Mouse (Mus musculus): Measurements from ENCODE around the gene Clip2.
"Not testable (repeated sequence)": the region's sequence is repeated elsewhere in the genome, so short reads cannot be mapped to it uniquely, and the experiment has no call there.

Gene Clip2

DNA sequence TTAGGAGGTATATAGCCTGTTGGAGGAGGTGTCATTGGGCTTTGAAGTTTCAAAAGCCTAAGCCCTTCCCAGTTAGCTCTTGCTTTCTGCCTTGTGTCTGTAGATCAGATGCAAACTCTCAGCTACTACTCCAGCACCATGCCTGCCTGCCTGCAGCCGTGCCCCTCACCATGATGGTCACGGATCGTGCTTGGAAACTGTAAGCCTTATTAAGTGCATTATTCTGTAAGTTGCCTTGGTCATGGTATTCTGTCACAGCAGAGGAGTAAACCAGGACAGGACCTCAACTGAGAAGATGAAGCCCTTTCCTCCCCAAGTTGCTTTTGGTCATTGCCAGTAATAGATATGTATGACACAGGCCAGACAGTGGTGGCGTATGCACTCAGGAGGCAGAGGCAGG lies 63.6 kb downstream of the Clip2 start:
- no peak for DNase-seq (ENCODE audit: low spot score in 2 of 2)

DNA sequence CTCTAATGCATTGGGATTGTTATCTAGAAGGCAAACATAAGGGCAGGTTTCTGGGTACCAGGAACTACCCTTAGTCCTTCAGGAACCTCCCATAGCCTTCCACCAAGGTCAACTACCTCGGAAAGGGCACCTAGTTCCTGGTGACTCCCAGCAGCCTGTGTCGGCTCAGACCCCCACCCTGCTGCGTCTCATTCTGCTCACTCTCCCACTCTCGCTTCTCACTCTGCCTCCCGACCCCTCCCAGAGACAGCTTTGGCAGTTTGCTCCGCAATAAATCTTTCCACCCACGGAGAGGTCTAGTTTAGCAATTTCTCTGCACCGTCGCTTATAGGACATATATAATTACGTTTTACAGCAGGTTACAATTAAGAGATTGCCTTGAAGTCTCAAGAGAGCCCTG lies 64.2 kb downstream of the Clip2 start:
- DNase-seq (ENCODE audit: low spot score in 2 of 2), result no peak

DNA sequence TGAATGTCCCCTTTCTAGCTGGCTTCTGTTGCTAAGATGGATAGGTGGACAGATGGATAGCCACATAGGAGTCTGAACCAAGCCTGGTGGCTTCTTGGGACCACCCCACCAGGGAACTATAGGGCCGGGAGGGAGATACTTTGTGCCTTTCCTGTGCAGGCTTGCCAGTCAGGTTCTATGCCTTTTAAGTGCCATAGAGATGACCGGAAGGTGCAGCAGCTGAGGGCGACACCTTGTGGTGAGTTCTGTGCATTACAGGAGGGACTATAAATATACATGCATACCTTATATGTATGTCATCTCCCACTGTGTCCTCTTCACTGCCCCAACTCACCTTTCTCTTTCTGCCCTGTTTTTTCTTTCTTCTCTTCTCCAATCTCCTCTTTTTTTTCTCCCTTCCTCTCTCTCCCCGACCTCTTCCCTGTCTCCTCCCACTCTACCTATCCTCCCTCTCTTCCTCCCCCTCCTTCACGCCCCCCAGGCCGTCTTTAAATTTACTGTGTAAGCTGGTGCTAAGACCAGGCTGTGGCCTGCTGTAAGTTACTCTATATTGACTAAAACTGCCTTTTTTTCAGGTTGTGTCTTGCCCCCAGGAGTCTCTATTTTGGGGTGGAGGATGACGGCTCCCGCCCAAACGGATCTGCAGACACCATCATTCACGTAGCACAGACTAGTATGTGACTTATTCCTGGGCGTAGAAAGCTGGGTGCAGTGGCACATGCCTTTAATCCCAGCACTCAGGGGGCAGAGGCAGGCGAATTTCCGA lies 66.2 kb downstream of the Clip2 start:
- peak in 1 of 2 experiments; percentile 84 for DNase-seq (ENCODE audit: low spot score in 2 of 2)

DNA sequence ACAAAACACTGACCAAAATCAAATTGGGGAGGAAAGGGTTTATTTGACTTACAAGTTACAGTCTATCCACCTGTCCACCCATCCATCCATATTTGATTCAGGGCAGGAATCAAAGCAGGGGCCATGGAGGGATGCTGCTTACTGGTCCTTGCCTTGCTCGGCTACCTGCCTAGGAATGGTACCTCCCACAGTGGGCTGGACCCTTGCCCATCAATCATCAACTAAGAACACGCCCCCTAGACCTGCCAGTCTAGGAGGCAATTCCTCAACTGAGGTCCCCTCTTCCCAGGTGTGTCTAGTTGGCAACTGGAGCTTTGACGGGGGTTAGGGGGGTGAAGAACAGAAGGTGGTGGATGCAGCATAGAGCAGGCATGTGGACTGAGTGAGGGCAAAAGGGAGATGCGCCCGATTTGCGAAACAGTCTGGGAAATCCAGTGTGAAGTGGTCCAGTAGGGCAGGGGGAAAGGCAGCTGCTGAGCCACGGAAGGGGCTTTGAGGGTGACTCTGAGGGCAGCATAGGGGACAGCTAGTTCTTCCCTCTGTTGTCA lies 67.0 kb downstream of the Clip2 start:
- DNase-seq (ENCODE audit: low spot score in 2 of 2), result no peak

DNA sequence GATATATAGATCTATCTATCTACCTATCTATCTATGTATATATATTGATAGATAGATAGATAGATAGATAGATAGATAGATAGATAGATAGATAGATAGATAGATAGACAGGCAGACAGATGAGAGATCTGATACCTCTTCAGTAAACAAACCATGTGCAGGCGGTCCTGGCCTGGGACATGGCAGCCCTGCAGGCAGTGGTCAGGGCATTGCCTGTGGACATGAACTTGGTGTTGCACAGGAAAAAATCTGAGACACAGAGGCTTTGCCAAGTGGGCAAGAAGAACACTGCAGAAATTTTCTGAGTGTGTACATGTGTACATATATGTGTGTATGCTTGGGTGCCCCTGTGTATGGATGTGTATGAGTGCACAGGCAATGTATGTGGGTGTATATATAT lies 68.9 kb downstream of the Clip2 start:
- DNase-seq (ENCODE audit: low spot score in 2 of 2), result no peak

DNA sequence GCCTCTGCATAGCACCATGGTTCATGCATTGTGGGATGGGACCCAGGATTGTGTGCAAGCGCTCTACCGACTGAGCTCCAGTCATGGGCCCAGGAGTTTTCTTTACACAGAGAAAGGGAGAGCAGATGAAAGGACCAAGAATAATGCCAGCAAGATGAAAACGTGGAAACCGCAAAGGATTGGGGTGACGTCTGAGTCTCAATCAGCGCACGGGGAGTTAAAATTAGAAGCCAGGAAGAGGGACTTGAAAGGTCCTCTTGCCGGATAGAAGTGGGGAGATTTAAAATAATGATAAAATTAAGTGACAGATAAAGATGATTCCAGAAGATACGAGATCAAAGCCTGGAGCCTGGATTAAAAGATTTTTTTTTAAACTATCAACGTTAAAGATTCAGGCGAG lies 69.9 kb downstream of the Clip2 start:
- DNase-seq (ENCODE audit: low spot score in 2 of 2), result no peak

DNA sequence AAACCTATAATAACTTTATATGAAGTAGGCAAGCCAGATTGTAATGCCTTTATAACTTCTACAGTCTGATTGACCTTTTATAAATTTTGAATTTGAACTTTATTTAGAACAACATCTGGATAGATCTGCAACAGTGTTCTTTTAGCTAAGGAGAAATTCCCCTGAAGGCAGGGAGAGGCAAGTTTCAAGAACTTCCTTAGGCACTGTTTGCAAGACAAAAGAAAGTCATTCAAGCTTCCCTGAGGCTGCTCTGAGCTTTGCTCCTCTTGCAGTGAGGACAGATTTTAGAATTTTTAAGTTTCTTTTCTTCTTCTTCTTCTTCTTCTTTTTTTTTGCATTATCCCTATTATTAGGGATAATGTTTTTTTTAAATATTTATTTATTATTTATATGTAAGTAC lies 73.3 kb downstream of the Clip2 start:
- not testable (repeated sequence) for DNase-seq (ENCODE audit: low spot score in 2 of 2)

DNA sequence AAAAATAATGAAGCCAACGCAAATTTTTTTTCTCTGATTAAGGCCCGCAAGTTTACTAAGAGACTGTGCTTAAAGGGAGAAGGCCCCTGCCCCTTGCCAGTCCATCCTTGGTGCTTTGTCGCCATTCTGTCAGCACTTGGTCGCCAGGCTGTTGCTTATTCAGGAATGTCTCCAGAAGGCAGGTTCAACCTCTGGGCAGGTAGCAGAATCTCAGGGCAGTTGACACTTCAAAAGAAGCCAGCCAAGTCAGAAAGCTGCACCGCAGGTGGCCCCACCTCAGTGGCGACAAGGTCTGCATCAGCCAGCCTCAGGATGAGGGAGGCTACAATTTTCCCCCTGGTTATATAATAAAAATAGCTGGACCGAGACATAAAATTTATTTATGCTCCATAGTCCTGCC lies 76.5 kb downstream of the Clip2 start:
- not testable (repeated sequence) for DNase-seq (ENCODE audit: low spot score in 2 of 2)

DNA sequence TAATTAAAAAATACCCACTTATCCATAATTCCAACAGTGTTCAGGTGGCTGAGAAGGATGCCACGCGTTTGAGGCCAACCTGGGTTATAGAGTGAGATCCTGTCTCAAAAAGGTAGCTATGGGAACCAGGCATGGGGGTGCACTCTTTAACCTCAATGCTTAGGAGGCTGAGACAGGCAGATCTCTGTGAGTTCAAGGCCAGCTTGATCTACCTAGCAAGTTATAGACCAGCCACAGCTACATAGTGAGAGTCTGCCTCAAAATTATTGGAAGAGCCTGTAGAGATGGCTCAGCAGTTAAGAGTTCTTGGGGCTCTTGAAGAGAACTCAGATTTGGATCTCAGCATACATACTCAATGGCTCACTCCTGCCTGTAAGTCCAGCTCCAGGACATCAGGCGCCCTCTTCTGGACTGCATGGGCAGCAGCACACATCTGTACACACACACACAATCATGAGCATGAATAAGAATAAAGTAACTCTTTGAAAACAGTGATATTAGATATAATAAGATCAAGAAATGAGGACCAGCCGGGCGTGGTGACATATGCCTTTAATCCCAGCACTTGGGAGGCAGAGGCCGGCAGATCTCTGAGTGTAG lies 77.1 kb downstream of the Clip2 start:
- no peak for DNase-seq (ENCODE audit: low spot score in 2 of 2)

DNA sequence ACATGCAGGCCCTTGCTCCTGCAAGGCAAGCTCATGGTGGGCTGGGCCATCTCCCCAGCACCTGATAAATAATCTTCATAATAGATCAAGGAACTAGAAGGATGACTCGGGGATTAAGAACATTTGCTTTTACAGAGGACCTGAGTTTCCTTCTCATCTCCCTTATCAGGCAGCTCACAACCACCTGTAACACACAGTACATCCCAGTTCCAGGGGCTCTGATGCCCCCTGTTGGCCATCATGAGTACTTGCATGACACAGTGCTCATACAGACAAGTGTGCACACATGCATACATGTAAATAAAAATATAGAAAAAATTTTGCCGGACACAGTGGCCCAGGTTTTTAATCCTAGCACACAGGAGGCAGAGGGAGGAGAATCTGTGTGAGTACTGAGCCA lies 78.3 kb downstream of the Clip2 start:
- no peak for DNase-seq (ENCODE audit: low spot score in 2 of 2)

DNA sequence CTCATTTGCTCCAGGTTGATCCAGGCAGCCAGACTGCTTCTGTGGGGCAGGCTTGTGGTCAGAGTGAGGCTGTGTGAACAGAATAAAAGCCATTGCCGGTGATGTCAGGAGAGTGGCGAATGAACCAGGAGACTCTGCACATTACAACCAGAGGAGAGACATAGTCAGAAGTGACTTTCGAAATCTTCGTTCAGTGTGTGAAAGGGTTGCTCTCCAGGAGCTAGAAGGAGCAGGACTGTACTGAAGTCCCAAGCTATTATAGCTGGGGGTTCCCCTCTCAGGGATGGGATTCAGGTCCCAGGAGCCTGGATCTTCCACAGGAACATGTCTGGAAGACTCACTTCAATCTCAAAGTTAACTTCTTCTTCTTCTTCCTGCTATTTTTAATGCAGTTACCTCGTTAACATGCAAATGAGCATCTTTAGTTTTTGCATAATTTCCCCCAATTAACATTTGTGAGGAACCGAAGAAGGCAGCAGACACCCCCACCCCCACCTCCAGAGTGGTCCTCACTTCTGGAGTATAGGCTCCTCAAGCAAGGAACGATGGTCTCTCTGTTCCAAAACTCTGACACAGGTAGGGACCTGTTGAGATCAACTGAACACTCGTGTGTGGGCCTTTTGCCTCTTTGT lies 81.6 kb downstream of the Clip2 start:
- no peak for DNase-seq (ENCODE audit: low spot score in 2 of 2)

DNA sequence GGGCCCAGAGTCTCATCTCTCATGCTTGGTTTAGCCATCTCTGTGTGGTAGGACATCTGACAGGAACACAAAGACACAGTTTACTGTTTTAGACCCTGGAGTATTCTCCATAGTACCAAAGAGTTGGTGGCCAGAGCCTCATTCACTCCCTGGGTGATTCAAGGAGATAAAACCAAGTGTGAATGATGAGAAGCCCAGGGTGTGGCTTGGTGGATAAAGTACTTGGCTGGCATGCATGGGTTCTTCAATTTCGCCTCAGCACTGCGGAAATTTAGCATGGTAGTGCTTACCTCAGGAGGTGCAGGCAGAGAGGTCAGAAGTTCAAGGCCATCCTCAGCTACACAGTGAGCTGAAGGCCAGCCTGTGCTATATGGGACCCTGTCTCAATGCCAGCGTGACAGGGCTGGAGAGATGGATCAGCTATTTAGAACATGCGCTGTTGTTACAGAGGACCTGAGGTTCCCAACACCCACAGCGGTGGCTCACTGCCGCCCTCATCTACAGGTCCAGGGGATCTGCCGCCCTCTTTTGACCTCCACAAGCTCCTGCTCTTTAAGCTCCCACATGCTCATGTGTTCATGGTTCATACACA lies 82.6 kb downstream of the Clip2 start:
- DNase-seq (ENCODE audit: low spot score in 2 of 2), result no peak

DNA sequence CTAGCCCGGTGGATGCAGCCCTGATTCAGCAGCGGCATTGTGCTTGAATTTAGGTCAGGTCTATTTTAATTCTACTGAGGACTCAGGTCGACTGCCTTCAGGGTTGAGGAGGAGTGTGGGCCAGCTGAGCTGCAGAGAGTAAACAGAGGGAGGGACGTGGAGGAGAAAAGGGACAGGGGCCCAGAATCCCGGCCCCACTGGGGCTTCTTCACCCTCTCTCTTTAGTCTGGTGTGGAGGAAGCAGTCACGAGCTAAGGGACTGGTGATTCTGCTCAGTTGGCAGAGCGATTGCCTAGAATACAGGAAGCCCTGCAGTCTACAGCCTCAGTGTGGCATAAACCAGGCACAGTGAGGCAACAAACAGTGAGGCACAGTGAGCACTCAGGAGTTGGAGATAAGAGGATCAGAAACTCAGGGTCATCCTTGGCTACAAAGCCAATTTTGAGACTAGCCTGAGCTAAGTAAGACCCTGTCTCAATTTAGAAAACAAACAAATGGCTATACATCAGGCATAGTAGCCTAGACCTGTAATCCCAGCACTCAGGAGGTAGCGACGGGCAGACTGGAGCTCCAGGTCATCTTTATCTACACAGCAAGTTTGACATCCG lies 84.0 kb downstream of the Clip2 start:
- peak in 1 of 2 experiments; percentile 60 for DNase-seq (ENCODE audit: low spot score in 2 of 2)

DNA sequence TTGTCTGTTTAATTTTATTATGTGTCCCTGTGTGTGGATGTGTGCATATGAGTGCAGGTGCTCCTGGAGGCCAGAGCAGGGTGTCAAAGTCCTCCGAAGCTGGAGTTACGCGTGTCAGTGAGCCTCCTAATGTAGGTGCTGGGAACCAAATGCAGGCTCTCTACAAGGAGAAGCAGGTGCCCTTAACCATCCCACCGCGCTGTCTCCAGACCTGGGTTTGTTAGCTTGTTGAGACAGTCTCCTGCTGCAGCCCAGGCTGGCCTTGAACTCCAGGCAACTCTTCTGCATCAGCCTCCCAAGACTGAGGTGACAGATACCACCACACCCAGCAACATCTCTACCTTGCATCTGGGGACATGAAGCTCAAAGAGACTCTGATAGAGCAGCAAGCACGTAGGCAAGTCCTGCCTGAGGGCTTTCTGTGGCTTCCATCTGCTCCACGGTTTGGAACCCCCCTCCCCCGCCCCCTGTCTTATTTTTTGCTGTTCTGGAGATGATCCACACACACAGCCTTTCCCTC lies 85.1 kb downstream of the Clip2 start:
- DNase-seq (ENCODE audit: low spot score in 2 of 2), result no peak

DNA sequence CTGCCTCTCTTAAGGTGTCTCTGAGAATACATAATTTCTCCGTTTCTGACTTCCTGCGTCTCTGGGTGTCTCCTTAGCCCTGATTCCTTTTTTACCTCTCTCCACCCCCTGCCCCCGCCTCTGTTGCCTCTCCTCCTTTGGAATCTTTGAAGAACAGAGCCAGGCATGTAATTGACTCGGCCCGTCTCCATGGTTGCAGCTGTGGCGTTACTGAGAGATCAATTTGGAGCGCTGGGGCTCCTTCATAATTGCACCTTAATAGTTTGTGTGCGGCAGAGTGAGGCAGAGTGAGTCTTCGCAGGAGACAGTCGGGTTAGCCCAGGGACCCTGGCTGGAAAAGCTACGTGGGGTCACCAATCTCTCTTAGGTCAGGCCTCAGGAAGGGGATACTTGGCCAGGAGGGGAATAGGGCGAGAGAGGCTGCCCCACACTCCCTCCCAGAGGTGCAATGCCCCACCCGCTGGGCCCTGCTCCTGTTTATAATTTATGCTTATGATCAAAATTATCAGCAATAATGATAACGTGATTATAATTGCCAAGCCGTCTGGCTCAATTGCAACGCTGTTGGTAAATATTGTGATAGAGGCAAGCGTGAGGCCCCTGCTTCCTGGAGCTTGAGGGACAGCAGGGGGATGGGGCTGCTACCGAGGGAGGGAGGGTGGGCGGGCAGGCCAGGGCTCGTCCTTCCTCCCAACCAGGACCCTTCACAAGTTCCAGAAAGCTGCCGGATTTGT lies 85.8 kb downstream of the Clip2 start:
- peak in 1 of 2 experiments; percentile 32 for DNase-seq (ENCODE audit: low spot score in 2 of 2)

DNA sequence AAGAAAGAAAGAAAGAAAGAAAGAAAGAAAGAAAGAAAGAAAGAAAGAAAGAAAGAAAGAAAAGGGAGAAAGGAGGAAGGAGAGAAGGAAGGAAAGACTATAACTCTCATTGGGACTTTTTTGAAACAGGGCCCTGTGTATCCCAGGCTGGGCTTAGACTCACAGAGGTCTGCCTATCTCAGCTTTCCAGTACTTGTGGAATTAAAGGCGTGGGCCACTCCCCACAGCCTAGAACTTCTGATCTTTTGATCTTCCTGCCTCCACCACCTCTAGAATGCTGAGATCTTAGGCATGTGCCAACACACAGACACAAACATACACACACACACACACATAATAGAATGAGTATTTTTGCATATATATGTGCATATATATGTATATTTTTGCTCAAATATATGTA lies 87.0 kb downstream of the Clip2 start:
- no peak for DNase-seq (ENCODE audit: low spot score in 2 of 2)

DNA sequence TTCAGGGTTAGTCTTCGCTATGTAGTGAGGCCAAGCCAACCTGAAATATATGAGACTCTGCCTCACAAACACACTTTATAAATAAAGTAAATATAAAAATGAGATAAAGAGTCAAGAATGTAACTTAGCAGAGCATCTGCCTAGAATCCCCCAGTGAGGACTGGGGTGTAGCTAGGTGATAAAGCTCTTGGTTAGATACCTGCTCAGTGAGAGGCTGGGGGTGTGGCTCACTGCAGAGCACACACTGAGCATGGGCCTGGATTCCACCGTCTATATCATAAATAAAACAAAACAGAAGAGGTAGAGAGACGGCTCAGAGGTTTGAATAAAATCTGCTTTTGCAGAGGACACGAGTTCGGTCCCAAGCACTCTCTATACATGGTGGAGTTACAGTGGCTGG lies 88.0 kb downstream of the Clip2 start:
- no peak for DNase-seq (ENCODE audit: low spot score in 2 of 2)

DNA sequence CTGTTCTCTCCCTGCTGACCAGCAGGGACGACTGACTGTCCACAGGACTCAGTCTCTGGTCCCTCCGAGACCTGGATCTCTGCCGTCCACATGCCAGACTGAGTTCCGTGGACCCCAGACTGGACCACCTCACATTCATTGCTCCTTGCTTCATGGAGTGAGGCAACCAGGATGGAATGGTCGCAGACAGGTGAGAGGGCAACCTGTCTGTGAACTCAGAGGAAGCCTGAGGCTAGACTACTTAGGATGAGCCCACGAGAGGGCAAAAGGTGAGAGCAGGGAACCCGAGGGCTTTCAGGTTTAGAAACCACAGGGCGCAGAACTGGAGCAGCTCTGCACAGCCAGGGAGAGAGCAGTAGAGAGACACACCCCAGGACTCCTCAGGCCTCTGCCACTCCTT lies 89.5 kb downstream of the Clip2 start:
- no peak for DNase-seq (ENCODE audit: low spot score in 2 of 2)

DNA sequence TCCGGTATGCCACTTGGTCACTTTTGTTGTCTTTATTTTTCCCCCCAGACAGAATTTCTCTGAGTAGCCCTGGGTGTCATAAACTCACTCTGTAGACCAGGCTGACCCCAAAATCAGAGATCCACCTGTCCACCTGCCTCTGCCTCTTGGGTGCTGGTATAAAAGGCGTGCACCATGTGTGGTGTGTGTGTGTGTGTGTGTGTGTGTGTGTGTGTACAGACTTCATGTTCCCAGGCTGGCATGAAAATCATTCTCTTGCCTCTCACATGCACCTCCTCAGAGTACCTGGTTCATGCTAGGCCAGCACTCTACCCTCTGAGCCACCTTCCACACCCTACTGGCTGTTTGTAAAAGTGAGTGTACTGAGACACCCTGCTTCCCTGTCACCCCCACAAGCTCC lies 89.9 kb downstream of the Clip2 start:
- no peak for DNase-seq (ENCODE audit: low spot score in 2 of 2)

DNA sequence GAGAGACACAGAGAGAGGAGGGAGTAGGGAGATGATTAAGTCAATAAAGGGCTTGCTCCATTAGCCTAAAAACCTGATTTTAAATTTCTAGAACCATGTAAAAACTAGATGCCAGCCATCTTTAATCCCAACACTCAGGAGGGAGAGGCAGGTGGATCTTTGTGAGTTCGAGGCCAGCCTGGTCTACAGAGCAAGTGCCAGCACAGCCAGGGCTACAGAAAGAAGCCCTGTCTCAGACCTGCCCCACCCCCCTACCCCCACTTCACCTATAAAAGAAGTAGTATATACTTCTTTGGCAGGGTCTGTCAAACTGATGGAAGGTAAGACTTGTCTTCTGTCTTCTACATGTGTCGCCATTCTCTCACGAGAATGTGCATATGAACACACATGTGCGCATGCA lies 91.7 kb downstream of the Clip2 start:
- no peak for DNase-seq (ENCODE audit: low spot score in 2 of 2)

DNA sequence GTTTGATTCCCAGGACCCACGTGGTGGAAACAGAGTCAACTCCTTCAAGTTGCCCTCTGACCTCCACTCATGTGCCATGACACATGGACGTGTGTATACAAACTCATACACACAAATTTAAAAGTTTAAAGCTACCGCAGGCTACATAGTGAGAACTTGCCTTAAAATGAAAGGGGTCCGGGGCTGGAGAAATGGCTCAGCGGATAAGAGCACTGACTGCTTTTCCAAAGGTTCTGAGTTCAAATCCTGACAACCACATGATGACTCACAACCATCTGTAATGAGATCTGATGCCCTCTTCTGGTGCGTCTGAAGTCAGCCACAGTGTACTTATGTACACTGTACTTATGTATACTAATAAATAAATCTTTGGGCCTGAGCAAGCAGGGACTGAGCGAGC lies 93.1 kb downstream of the Clip2 start:
- DNase-seq (ENCODE audit: low spot score in 2 of 2), result no peak
